Mouse (Mus musculus) E14TG2a.4 (cell line): ENCODE measurements around the gene Dhx40.

Experiments used
- CTCF ChIP-seq: conservative IDR thresholded peaks from 2 replicates; pipeline ENCODE4 v1.5.1; 2014; ENCODE audit warnings: low read length
- NANOG ChIP-seq: IDR thresholded peaks from 2 replicates; pipeline ENCODE4 v1.6.1; 2014; ENCODE audit warnings: borderline replicate concordance, low read length, mixed read lengths
- POU5F1 ChIP-seq: IDR thresholded peaks from 2 replicates; pipeline ENCODE4 v1.6.1; 2014; ENCODE audit warnings: low read length, borderline replicate concordance

DNA sequence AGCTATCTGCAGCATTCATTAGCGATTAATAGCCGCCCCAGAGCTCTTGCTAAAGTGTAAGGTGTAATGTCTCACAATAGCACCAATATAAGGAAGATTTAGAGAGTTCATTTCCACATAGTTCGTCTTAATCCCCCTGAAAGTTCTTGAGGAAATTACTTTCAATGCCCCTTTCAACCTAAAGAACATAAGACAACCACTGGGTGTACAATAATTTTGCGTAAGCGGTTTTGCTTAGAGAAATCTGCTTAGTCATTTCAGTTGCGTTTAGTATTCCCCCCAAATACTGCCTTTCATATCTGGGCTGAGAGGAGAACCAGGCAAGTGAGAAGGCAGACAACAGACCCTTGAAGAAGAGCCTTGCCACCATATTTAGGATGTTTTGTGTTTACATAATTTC lies 49.0 kb downstream of the Dhx40 start:
- TF ChIP-seq CTCF (no peak), NANOG (no peak), POU5F1 (no peak)
